Mouse (Mus musculus) kidney, embryonic 14.5 days (tissue): ENCODE measurements around the gene Chrm3. TPM values are rescaled to one million over a fixed set of nuclear protein-coding genes. Genes with fewer than 3 reads are reported as not detected.

Experiments
- ATAC-seq: fragments of 200-750 bp; cut with Nextera tagmentation; 2 replicates; pipeline ENCODE4 v1.8.0; 2017; ENCODE audit warnings: moderate number of reproducible peaks, mild to moderate bottlenecking, moderate TSS enrichment, moderate library complexity; ENCODE audit not compliant: low FRiP score, low TSS enrichment
- H3K27ac ChIP-seq: fragments of 300-500 bp; sonication (generic); 2 replicates; pipeline ENCODE4 v1.5.1; 2014; ENCODE audit warnings: low read depth, mild to moderate bottlenecking, low read length, moderate library complexity, mixed read lengths
- H3K27me3 ChIP-seq: fragments of 300-500 bp; sonication (generic); 2 replicates; pipeline ENCODE4 v1.6.1; 2014; ENCODE audit warnings: mild to moderate bottlenecking, low read length; ENCODE audit not compliant: control insufficient read depth, insufficient read depth
- H3K36me3 ChIP-seq: fragments of 300-500 bp; sonication (generic); 2 replicates; pipeline ENCODE4 v1.6.1; 2014; ENCODE audit warnings: low read length, mixed read lengths; ENCODE audit not compliant: control insufficient read depth, insufficient read depth
- H3K4me1 ChIP-seq: fragments of 300-500 bp; sonication (generic); 2 replicates; pipeline ENCODE4 v1.6.1; 2014; ENCODE audit warnings: low read length, mixed read lengths; ENCODE audit not compliant: control insufficient read depth, insufficient read depth
- H3K4me2 ChIP-seq: fragments of 300-500 bp; sonication (generic); replicated peaks from 2 replicates; pipeline ENCODE4 v1.6.1; 2014; ENCODE audit warnings: low read depth, mild to moderate bottlenecking, low read length
- H3K4me3 ChIP-seq: fragments of 300-500 bp; sonication (generic); 2 replicates; pipeline ENCODE4 v1.5.1; 2014; ENCODE audit warnings: mild to moderate bottlenecking, low read length
- H3K9ac ChIP-seq: fragments of 300-500 bp; sonication (generic); 2 replicates; pipeline ENCODE4 v1.6.1; 2014; ENCODE audit warnings: low read depth, mild to moderate bottlenecking, low read length, moderate library complexity
- H3K9me3 ChIP-seq: fragments of 300-500 bp; sonication (generic); 2 replicates; pipeline ENCODE4 v1.6.1; 2016; ENCODE audit warnings: low read length; ENCODE audit not compliant: control insufficient read depth
- WGBS: fragments of 180-500 bp; shearing (Covaris S2); extraction: QIAGEN DNeasy Blood & Tissue Kit; methylation state at CpG from one replicate; pipeline ENCODE4 v1.1.7; 2014; 5-methylcytosine and 5-hydroxymethylcytosine counted together
- polyA plus RNA-seq: library from polyadenylated mRNA; unstranded; fragments of >200 nt; fragmentation: Nextera tagmentation; extraction: Ambion mirVana; gene quantifications from 2 replicates; pipeline ENCODE4 v1.2.1, GENCODE M21; 2014

Chrm3 gene
- polyA plus RNA-seq, 1 experiment from 2014 or later: 0.91 TPM

DNA sequence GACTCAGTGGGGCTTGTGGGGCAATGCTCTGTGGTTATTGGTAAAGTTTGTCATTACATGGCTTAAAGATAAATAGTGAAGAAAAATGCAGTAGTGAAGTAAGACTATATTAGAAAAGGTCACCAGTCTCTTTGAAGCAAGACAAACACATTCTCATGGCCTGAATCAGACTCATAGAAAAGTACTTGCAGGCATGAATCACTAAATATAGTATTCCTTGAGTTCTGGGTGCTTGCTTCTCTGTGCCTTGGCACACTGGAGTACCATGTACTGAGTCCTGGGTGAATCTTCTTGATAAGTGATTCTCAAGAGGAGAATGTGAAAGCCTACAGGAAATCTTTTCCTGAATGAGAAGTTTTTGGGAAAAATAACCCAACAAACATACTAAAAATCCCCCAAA lies 408.0 kb downstream of the Chrm3 start:
- Histone ChIP-seq H3K36me3 (no peaks in the 10 kb centered on the region), H3K27me3 (no peaks in the 10 kb centered on the region), H3K4me1 (no peaks in the 10 kb centered on the region), H3K27ac (no peak overlapping the region), H3K9me3 (no peaks in the 10 kb centered on the region), H3K4me3 (no peak overlapping the region), H3K9ac (no peak overlapping the region), H3K4me2 (no peak overlapping the region)
- ATAC-seq: no peak

DNA sequence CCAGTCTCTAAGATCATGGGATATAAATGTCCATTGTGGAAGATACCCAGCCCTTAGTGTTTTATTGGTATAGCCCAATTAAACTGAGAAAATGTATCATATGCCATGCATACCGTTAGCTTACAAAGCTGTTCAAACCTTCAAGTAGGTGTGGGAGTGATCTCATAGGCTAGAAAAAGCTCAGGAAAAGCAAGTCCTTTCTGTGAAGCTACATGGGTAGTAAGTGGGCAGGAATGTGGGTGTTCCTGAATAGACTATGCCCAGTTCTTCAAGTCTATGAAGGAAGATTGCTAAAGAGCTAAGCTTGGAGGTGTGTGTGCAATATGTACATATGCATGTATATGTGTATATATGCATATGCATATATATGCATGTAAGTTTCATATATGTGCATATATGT lies 409.3 kb downstream of the Chrm3 start:
- no peak overlapping the region for H3K27ac ChIP-seq
- H3K36me3 ChIP-seq: no peaks in the 10 kb centered on the region
- WGBS: 80% methylated on average over 1 of the region's 1 CpGs
- no peak for ATAC-seq
- no peaks in the 10 kb centered on the region for H3K27me3 ChIP-seq
- H3K9me3 ChIP-seq: no peaks in the 10 kb centered on the region
- H3K9ac ChIP-seq: no peak overlapping the region
- H3K4me3 ChIP-seq: no peak overlapping the region
- no peak overlapping the region for H3K4me2 ChIP-seq
- H3K4me1 ChIP-seq: no peaks in the 10 kb centered on the region

DNA sequence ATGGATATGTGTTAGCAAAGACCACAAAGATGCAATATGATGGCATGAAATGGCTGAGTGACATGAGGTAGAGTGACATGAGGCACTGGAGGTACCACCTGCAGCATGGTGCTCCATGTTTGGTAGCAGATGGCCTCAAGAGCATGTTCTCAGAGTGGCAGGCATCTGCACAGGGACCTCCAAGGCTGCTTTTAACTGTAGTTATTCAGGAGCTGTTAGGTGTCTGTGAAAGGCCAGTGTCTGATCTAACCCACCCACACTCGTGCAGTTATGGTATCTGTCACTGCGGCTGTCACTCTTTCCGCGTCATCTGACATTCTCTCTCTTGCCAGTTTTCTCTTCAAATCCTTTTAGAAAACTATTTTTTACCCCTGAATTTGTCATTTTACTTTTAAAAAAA lies 411.6 kb downstream of the Chrm3 start:
- H3K4me1 ChIP-seq: no peaks in the 10 kb centered on the region
- H3K4me2 ChIP-seq: no peak overlapping the region
- no peak for ATAC-seq
- no peaks in the 10 kb centered on the region for H3K9me3 ChIP-seq
- H3K4me3 ChIP-seq: no peak overlapping the region
- no peaks in the 10 kb centered on the region for H3K27me3 ChIP-seq
- H3K36me3 ChIP-seq: no peaks in the 10 kb centered on the region
- no peak overlapping the region for H3K27ac ChIP-seq
- 96% methylated on average over 4 of the region's 4 CpGs for WGBS
- no peak overlapping the region for H3K9ac ChIP-seq

DNA sequence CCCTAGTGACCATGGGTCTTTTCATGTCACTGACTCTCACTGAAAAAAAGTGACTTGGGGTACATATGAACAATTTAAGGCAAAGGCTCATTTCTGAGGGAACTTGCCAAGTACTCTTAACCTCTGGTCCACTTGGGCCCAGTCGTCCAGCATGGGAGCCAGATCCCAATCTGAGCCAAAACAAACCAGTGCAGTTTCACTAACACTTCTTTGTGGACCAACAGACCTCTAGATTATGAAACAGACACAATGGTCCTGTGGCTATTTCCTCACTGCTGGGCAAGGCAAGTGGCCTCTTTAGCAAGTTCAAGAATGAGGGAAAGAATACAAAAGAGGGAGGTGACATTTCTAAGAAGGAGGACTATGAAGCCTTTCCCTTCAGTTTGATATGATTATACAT lies 420.5 kb downstream of the Chrm3 start:
- ATAC-seq: no peak
- Histone ChIP-seq H3K4me1 (no peaks in the 10 kb centered on the region), H3K27ac (no peak overlapping the region), H3K4me3 (no peak overlapping the region), H3K27me3 (no peaks in the 10 kb centered on the region), H3K36me3 (no peaks in the 10 kb centered on the region), H3K9ac (no peak overlapping the region), H3K4me2 (no peak overlapping the region), H3K9me3 (no peaks in the 10 kb centered on the region)
- 73% methylated on average over 1 of the region's 1 CpGs for WGBS

DNA sequence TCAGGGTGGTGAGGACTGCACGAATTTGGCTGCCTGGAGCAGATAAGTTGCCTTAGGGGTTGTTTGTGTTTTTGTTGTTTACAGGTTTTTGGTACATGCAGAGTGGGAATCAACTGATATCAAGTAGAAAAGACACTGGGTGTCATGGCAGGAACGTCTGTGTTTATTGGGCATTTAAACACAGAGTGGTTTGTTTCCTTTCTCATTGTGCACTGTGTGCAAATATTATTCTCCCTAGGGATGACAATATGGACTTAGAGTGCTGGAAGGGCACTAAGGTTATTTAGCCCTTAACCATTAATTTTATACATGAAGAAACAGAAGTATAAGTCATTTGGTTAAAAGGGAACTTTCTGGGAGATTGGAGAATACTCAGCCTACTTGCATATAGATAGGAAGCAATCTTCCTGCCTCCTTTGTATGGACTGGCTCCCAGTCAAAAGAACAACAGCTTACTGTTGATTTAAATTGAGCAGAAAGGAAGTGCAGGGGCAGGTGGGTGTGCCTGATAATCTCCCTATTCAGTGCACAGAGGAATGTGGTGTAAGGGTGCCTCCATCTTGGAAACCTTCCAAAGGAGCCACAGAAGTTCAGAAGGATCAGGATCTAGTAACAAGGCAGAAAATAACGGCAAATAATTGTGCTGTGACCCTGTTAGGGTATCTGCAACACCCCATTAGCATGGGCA lies 421.7 kb downstream of the Chrm3 start:
- 68% methylated on average over 3 of the region's 3 CpGs for WGBS
- Histone ChIP-seq H3K36me3 (no peaks in the 10 kb centered on the region), H3K4me3 (no peak overlapping the region), H3K4me2 (no peak overlapping the region), H3K27me3 (no peaks in the 10 kb centered on the region), H3K27ac (no peak overlapping the region), H3K9me3 (no peaks in the 10 kb centered on the region), H3K4me1 (no peaks in the 10 kb centered on the region), H3K9ac (no peak overlapping the region)
- ATAC-seq: no peak

DNA sequence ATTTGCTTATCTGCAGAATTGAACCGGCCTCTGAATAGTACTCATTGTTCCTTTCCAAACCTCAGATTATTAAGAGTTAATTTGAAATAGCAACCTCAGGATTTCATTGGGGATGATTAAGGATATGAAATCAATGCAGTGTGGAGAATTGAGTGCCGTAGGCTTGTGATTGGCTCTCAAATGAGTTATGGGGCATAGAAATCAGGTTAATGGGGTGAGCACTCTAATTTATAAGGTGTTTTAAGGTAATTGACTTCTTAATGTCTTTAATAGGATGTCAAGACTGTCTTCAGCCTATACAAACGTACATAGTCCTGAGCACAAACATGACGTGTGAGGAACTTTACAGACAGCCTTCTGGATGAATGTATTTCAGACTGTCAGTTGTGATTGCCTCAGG lies 427.9 kb downstream of the Chrm3 start:
- Histone ChIP-seq H3K9me3 (no peaks in the 10 kb centered on the region), H3K9ac (no peak overlapping the region), H3K36me3 (no peaks in the 10 kb centered on the region), H3K4me1 (no peaks in the 10 kb centered on the region), H3K27me3 (no peaks in the 10 kb centered on the region), H3K4me3 (no peak overlapping the region), H3K27ac (no peak overlapping the region), H3K4me2 (no peak overlapping the region)
- ATAC-seq: no peak
- 45% methylated on average over 4 of the region's 4 CpGs for WGBS

DNA sequence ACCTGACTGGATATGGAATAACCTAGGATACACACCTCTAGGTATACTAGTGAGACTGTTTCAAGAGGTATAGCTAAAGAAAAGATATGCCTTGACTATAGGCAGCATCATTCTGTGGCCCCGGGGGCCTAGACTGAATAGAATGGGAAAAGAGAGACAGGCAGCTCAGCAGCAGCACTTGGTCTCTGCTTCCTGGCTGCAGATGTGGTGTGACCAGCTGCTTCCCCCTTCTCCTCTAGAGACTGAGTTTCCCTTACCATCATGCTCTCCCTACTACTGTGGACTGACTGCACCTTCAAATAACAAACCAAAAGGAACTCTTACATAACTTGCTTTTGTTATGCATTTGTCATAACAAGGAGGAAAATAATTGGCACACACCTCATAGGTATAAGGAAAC lies 430.0 kb downstream of the Chrm3 start:
- 87% methylated on average over 1 of the region's 1 CpGs for WGBS
- Histone ChIP-seq H3K36me3 (no peaks in the 10 kb centered on the region), H3K27me3 (no peaks in the 10 kb centered on the region), H3K27ac (no peak overlapping the region), H3K9ac (no peak overlapping the region), H3K9me3 (no peaks in the 10 kb centered on the region), H3K4me1 (no peaks in the 10 kb centered on the region), H3K4me2 (no peak overlapping the region), H3K4me3 (no peak overlapping the region)
- ATAC-seq: no peak

DNA sequence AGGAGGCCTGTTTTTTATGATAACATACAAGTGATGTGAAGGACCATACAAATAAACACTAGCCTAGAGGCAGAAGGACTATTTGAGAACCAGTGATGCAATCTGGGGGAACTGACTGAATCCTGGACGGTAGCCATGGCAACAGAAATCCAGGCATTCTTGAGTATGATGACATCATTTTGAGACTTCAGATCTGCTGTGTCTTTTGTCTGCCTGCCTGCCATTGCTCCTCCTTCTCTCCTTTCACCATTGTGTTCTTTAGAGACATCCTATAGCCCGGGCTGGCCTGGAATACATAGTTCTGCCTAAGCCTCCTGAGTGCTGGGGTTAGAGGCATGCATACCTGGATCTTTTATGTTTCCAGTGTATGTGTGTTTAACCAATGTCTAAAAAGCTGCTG lies 430.7 kb downstream of the Chrm3 start:
- H3K27me3 ChIP-seq: no peaks in the 10 kb centered on the region
- no peak overlapping the region for H3K4me2 ChIP-seq
- H3K4me3 ChIP-seq: no peak overlapping the region
- no peaks in the 10 kb centered on the region for H3K9me3 ChIP-seq
- 61% methylated on average over 2 of the region's 2 CpGs for WGBS
- H3K9ac ChIP-seq: no peak overlapping the region
- ATAC-seq: no peak
- H3K4me1 ChIP-seq: no peaks in the 10 kb centered on the region
- no peaks in the 10 kb centered on the region for H3K36me3 ChIP-seq
- no peak overlapping the region for H3K27ac ChIP-seq

DNA sequence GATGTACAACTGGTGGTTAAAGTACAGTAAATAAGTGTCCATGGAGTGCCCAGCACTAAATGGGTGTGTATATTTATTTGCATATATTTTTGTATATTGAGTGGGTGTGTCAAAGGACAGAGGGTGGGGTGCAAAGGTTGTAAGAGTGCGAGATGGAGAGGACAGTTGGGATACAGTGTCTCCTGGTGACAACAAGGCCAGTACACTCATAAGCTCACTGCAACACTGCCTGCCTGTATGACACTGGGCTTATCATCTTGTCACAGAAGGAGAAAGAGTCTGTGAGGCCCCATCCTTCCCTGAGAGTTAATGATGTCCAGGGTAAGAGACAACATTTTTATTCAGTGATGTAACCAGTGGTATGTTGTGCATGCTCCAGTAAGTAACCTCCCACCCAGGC lies 439.5 kb downstream of the Chrm3 start:
- no peak overlapping the region for H3K4me3 ChIP-seq
- ATAC-seq: no peak
- H3K4me1 ChIP-seq: no peaks in the 10 kb centered on the region
- H3K36me3 ChIP-seq: no peaks in the 10 kb centered on the region
- H3K9ac ChIP-seq: no peak overlapping the region
- no peaks in the 10 kb centered on the region for H3K27me3 ChIP-seq
- H3K9me3 ChIP-seq: no peaks in the 10 kb centered on the region
- WGBS: 76% methylated on average over 1 of the region's 1 CpGs
- H3K27ac ChIP-seq: no peak overlapping the region
- no peak overlapping the region for H3K4me2 ChIP-seq
